Mouse (Mus musculus) 3134 (cell line): Measurements from ENCODE around the gene Pcnx3.
A peak's percentile ranks its signal among the peaks of the same experiment; 100 is the strongest.

ENCODE experiments used
- DNase-seq: peaks from one replicate; pipeline ENCODE4 v3.0.0-alpha.2; 2011; ENCODE audit warnings: low spot score; ENCODE audit not compliant: insufficient read length; ENCODE audit errors: extremely low read depth

The Pcnx3 gene

GRCm38 (mm10) chr19:5685431-5685830, 3.3 kb downstream of the Pcnx3 start:
- no peak for DNase-seq

- DNase-seq, result no peak
Measured at GRCm38 (mm10) chr19:5684985-5685384, 3.7 kb downstream of the Pcnx3 start.

GRCm38 (mm10) chr19:5684236-5684635, 4.5 kb downstream of the Pcnx3 start:
- DNase-seq, result no peak

- no peak for DNase-seq
Measured at GRCm38 (mm10) chr19:5680432-5680831, 8.3 kb downstream of the Pcnx3 start.

GRCm38 (mm10) chr19:5668372-5668771, 20.3 kb downstream of the Pcnx3 start:
- no peak for DNase-seq

GRCm38 (mm10) chr19:5666386-5666785, 22.3 kb downstream of the Pcnx3 start:
- DNase-seq, result no peak

GRCm38 (mm10) chr19:5665465-5665864, 23.2 kb downstream of the Pcnx3 start:
- DNase-seq, result no peak

- no peak for DNase-seq
Measured at GRCm38 (mm10) chr19:5664669-5665257, 23.9 kb downstream of the Pcnx3 start.

- peak; percentile 96 for DNase-seq
Measured at GRCm38 (mm10) chr19:5662981-5663913, 25.5 kb downstream of the Pcnx3 start, which contains the start of gene Sipa1. Sipa1 (minus strand) TSS chr19:5663707.

GRCm38 (mm10) chr19:5662310-5662709, 26.4 kb downstream of the Pcnx3 start:
- no peak for DNase-seq

GRCm38 (mm10) chr19:5660942-5661751, 27.6 kb downstream of the Pcnx3 start:
- DNase-seq, result no peak

GRCm38 (mm10) chr19:5654720-5655298, 33.9 kb downstream of the Pcnx3 start:
- no peak for DNase-seq

GRCm38 (mm10) chr19:5653969-5654719, 34.6 kb downstream of the Pcnx3 start:
- DNase-seq, result no peak

- DNase-seq, result no peak
Measured at GRCm38 (mm10) chr19:5652570-5652969, 36.1 kb downstream of the Pcnx3 start.

GRCm38 (mm10) chr19:5651502-5652274, 37.0 kb downstream of the Pcnx3 start:
- DNase-seq, result no peak

GRCm38 (mm10) chr19:5649298-5649741, 39.4 kb downstream of the Pcnx3 start:
- DNase-seq, result no peak

GRCm38 (mm10) chr19:5648401-5649297, 40.1 kb downstream of the Pcnx3 start:
- DNase-seq, result no peak

- DNase-seq, result no peak
Measured at GRCm38 (mm10) chr19:5647791-5648190, 40.9 kb downstream of the Pcnx3 start.
